Mouse (Mus musculus) fibroblast of lung, adult 2 months (primary cell): ENCODE results near the gene Gm13757.
"Not testable (repeated sequence)": the region's sequence is repeated elsewhere in the genome, so short reads cannot be mapped to it uniquely, and the experiment has no call there.

Source experiments
- DNase-seq: peaks from one replicate; pipeline ENCODE4 v3.0.0-alpha.2; 2011; ENCODE audit warnings: low read depth

Gene Gm13757

DNA sequence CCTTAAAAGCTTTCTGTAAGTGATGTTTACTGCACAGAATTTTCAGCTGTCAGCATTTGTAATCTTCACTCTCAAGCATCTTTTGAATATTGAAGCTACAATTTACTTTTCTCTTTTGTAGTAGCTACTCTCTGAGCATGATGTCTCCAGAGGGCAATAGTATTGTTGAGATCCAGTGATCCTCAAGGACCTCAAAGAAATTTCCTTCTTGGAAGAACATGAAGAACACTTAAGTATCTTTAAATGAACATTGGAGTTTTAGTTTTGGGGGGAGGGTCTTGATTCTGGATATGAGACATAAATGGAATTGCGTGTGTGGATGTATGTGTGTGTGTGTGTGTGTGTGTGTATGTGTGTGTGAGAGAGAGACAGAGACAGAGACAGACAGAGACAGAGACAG is at the start of gene Gm13757:
TSS of gene Gm13757 (minus strand) at position 101 of the 400 bp plus-strand sequence.
- DNase-seq: no peak

DNA sequence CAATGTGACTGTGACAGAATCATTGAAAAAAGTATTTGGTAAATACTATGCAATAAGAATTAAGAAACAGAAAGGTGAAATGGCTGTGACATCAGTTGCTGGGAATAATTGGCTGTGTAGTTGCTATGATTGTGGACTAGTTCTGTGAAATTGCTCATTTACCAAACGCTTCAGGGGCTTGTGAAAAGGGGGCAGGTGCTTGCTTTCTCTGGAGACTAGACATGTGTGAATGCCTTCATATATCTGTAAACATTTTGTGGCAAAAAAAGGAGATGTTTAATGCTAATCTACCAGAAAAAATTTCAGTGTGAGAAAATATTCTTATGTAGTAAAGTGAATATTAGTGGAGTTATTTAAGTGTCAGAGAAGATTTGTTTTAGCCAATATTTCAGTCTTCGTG is 44.1 kb upstream of the Gm13757 start, which contains the start of gene Olfr1185-ps1:
TSS of gene Olfr1185-ps1 (plus strand) at position 301 of the 400 bp plus-strand sequence.
- DNase-seq: no peak

- no peak for DNase-seq
These were observed 34.4 kb upstream of the Gm13757 start, which contains the start of gene Olfr1184 for GRCm38 (mm10) chr2:88483298-88483697. TSS of gene Olfr1184 (plus strand) at chr2:88483598.

DNA sequence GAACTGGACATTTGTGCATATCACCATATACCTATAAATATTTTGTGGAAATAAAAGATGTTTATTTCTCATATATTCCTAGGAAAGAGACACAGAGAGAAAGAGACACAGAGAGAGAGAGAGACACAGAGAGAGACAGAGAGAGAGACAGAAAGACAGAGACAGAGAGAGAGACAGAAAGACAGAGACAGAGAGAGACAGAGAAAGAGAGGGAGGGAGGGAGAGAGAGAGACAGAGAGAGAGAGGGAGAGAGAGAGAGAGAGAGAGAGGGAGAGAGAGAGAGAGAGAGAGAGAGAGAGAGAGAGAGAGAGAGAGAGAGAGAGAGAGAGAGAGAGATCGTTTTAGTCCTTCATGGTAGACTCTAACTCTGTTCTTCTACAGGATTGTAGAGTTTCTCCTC is 5.6 kb upstream of the Gm13757 start, which contains the start of gene Olfr1183:
TSS of gene Olfr1183 (plus strand) at position 301 of the 400 bp plus-strand sequence.
- DNase-seq: not testable (repeated sequence)

DNA sequence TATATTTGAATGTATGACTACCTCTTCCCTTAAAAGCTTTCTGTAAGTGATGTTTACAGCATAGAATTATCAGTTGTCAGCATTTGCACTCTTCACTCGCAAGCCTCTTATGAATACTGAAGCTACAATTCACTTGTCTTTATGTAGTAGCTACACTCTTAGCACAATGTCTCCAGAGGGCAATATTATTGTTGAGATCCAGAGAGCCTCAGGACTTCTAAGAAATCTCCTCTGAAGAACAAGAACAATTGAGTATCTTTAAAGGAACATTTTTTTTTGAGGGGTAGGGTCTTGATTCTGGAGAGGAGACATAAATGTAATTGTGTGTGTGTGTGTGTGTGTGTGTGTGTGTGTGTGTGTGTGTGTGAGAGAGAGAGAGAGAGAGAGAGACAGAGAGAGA is 22.9 kb downstream of the Gm13757 start, which contains the start of gene Olfr1181:
TSS of gene Olfr1181 (minus strand) at position 101 of the 400 bp plus-strand sequence.
- DNase-seq: no peak

DNA sequence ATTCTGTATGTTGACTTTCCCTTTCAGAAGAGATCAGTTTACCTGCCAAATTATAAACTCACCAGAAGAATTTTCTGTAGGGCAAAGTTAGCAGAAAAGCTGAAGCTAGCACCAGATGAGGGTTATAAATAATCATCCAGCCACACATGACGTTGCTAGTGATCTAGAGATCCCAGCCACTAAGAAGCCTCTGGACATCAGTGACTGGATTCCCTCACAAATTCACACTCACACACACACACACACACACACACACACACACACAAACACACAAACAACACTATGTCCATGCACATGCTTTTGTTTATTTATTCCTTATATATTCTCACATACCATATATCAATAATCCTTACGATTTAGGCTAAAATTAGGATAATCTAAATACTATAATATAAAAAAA is 29.9 kb downstream of the Gm13757 start, which contains the start of gene Olfr1180:
TSS of gene Olfr1180 (minus strand) at position 101 of the 400 bp plus-strand sequence.
- no peak for DNase-seq

- DNase-seq: no peak
These were observed 42.6 kb downstream of the Gm13757 start, which contains the start of gene Olfr1179 for GRCm38 (mm10) chr2:88406353-88406752. TSS of gene Olfr1179 (minus strand) at chr2:88406453.
